Comparison of ENCODE assay signal across 13 mouse cellular contexts in genomic region chr11:106438524-106439177, GRCm38 (mm10). TPM values are rescaled to one million over a fixed set of nuclear protein-coding genes. Genes with fewer than 3 reads are reported as not detected.
DNase-seq lines count a peak whose midpoint lies in the region; ATAC-seq lines count a peak whose summit lies in the region.
"Had no signal": no experiment of that assay in that cellular context is flagged by ENCODE, and none has a peak within 500 bp of the region (broad histone marks: within the 10 kb centered on the region; RNA-seq: fewer than 3 reads in every experiment).

No protein-coding gene starts in this region.

- H3K4me2 ChIP-seq in neural tube, embryonic 15.5 days: no peak overlapping the region
- H3K4me2 ChIP-seq in liver, embryonic 16.5 days (ENCODE audit: low read depth, low read length): no peak overlapping the region
- H3K4me2 ChIP-seq: forebrain, embryonic 15.5 days; lung, embryonic 14.5 days had no signal

- no peaks in the 10 kb centered on the region for H3K36me3 ChIP-seq in neural tube, embryonic 15.5 days
- no peaks in the 10 kb centered on the region; the same call in 1 of the 2 replicates for H3K36me3 ChIP-seq in liver, embryonic 16.5 days (ENCODE audit: control insufficient read depth, insufficient read depth)
- H3K36me3 ChIP-seq: forebrain, embryonic 15.5 days had no signal

- no peaks in the 10 kb centered on the region for H3K27me3 ChIP-seq in neural tube, embryonic 15.5 days (replicated peaks)
- no peaks in the 10 kb centered on the region for H3K27me3 ChIP-seq in liver, embryonic 16.5 days (ENCODE audit: control insufficient read depth, insufficient read depth, low read depth, low read length)
- H3K27me3 ChIP-seq: forebrain, embryonic 15.5 days had no signal

- ATAC-seq in neural tube, embryonic 15.5 days (ENCODE audit: low FRiP score): no peak
- ATAC-seq in liver, embryonic 16.5 days (ENCODE audit: low read depth): peak; percentile 57
- ATAC-seq: forebrain, embryonic 15.5 days; hindbrain, postnatal 0 days had no signal

- peak; percentile 32 for DNase-seq in adrenal gland, adult 2 months
- no peak for DNase-seq in adrenal gland, postnatal 4 days (ENCODE audit: low spot score in 2 of 2)
- DNase-seq in neural tube, embryonic 10.5 days (ENCODE audit: extremely low spot score, low spot score): no peak
- DNase-seq in layer of hippocampus, postnatal 36 days: no peak
- no peak for DNase-seq in spleen, postnatal 10 days (ENCODE audit: low spot score in 2 of 2)
- DNase-seq in left cerebral cortex, postnatal 36 days (ENCODE audit: low spot score in 2 of 2): no peak
- DNase-seq: kidney, postnatal 36 days; lung, embryonic 14.5 days; right cerebral cortex, postnatal 25 days had no signal

- no peaks in the 10 kb centered on the region for H3K9me3 ChIP-seq in neural tube, embryonic 15.5 days (replicated peaks)
- H3K9me3 ChIP-seq in liver, embryonic 16.5 days (replicated peaks; ENCODE audit: control insufficient read depth, low read length): no peaks in the 10 kb centered on the region
- H3K9me3 ChIP-seq: forebrain, embryonic 15.5 days had no signal

- no peaks in the 10 kb centered on the region for H3K4me1 ChIP-seq in neural tube, embryonic 15.5 days
- peaks cover 21% of the 10 kb centered on the region for H3K4me1 ChIP-seq in liver, embryonic 16.5 days (ENCODE audit: control insufficient read depth, low read depth, low read length)
- H3K4me1 ChIP-seq: forebrain, embryonic 15.5 days had no signal

- H3K9ac ChIP-seq in neural tube, embryonic 15.5 days (replicated peaks): 0 out of 2 replicates have a peak overlapping the region, but pooled peaks have one; percentile 10
- no peak overlapping the region for H3K9ac ChIP-seq in liver, embryonic 16.5 days (ENCODE audit: low read depth, low read length)
- H3K9ac ChIP-seq: forebrain, embryonic 15.5 days; lung, embryonic 14.5 days had no signal

- H3K4me3 ChIP-seq in neural tube, embryonic 15.5 days (replicated peaks): no peak overlapping the region
- H3K4me3 ChIP-seq in liver, embryonic 16.5 days (ENCODE audit: low read depth, low read length): no peak overlapping the region
- H3K4me3 ChIP-seq: forebrain, embryonic 15.5 days had no signal

- H3K27ac ChIP-seq in neural tube, embryonic 15.5 days (replicated peaks): no peak overlapping the region
- peak overlapping the region; percentile 42 for H3K27ac ChIP-seq in liver, embryonic 16.5 days (ENCODE audit: low read length)
- H3K27ac ChIP-seq: forebrain, embryonic 15.5 days; hindbrain, postnatal 0 days had no signal

- 57% methylated on average over 4 of the region's 4 CpGs for WGBS in neural tube, embryonic 15.5 days
- WGBS in liver, embryonic 16.5 days (ENCODE audit: insufficient replicate concordance): 20% methylated on average over 4 of the region's 4 CpGs

- intact Hi-C loops in left cerebral cortex, postnatal 36 days (cut with DNase I): no loop called here

RNA-seq across cellular contexts. Expression of gene Ern1, which starts 49.0 kb away (rescaled TPM):
- total RNA-seq in adrenal gland, adult 2 months (2021): 100 to 1,000 TPM in 1 of 2 experiments, 10 to 100 TPM in 1; 90.7 to 119 TPM
- 608 and 700 TPM in 2 replicates for polyA plus RNA-seq in adrenal gland, adult 2 months (2012; rRNA removed)
- 10 to 100 TPM; 72.5 to 83.6 TPM for total RNA-seq in adrenal gland, postnatal 4 days (2021)
- 4.1 and 6.5 TPM in 2 replicates for polyA plus RNA-seq in neural tube, embryonic 15.5 days (2015; fragmentation: Nextera tagmentation; extraction: Ambion mirVana)
- polyA plus RNA-seq in liver, embryonic 16.5 days (2015; fragmentation: Nextera tagmentation; extraction: Ambion mirVana): 4.7 and 5.2 TPM in 2 replicates
- 10 to 100 TPM in 1 of 2 experiments, 1 to 10 TPM in 1; 9.5 to 10.5 TPM for total RNA-seq in layer of hippocampus, postnatal 36 days (2021)
- 1 to 10 TPM; 9.8 to 9.9 TPM for total RNA-seq in left cerebral cortex, postnatal 36 days (2021)

RNA-seq across cellular contexts. Expression of gene Icam2, which starts 50.8 kb away (rescaled TPM):
- 10 to 100 TPM; 11.9 to 16.2 TPM for total RNA-seq in adrenal gland, adult 2 months (2021)
- 25.0 and 29.8 TPM in 2 replicates for polyA plus RNA-seq in adrenal gland, adult 2 months (2012; rRNA removed)
- total RNA-seq in adrenal gland, postnatal 4 days (2021): 10 to 100 TPM; 21.8 to 24.3 TPM
- polyA plus RNA-seq in neural tube, embryonic 15.5 days (2015; fragmentation: Nextera tagmentation; extraction: Ambion mirVana): 14.8 and 27.6 TPM in 2 replicates
- 13.4 and 14.8 TPM in 2 replicates for polyA plus RNA-seq in liver, embryonic 16.5 days (2015; fragmentation: Nextera tagmentation; extraction: Ambion mirVana)
- total RNA-seq in layer of hippocampus, postnatal 36 days (2021): 1 to 10 TPM; 2.3 to 2.8 TPM
- 1 to 10 TPM; 3.1 to 4.1 TPM for total RNA-seq in left cerebral cortex, postnatal 36 days (2021)

Comparison
In these comparisons a context has a peak if more than half of its experiments do, and no peak if none do; other contexts are left out.
1. RNA of gene Ern1, which starts 49.0 kb away (total RNA-seq): 90.7 to 119 TPM in adrenal gland, adult 2 months and 72.5 to 83.6 TPM in adrenal gland, postnatal 4 days; 9.5 to 10.5 TPM in layer of hippocampus, postnatal 36 days and 9.8 to 9.9 TPM in left cerebral cortex, postnatal 36 days; every median in the first group is over 4 times any median in the second.